Mouse (Mus musculus) spleen, adult 12 weeks (tissue): Measurements from ENCODE around the gene Clnk.
"Not testable (repeated sequence)": the region's sequence is repeated elsewhere in the genome, so short reads cannot be mapped to it uniquely, and the experiment has no call there.

ENCODE experiments used
- DNase-seq: peaks from one replicate; pipeline ENCODE4 v3.0.0; 2022; ENCODE audit warnings: low spot score

Gene Clnk

GRCm38 (mm10) chr5:38876622-38877021 lies at the start of gene Clnk:
Clnk (minus strand) TSS chr5:38876812.
- DNase-seq = no peak

- no peak for DNase-seq
Measured at GRCm38 (mm10) chr5:38905271-38905670, 28.7 kb upstream of the Clnk start.

GRCm38 (mm10) chr5:38904528-38905044 lies 28.0 kb upstream of the Clnk start:
- DNase-seq = no peak

GRCm38 (mm10) chr5:38902889-38903288 lies 26.3 kb upstream of the Clnk start:
- no peak for DNase-seq

- no peak for DNase-seq
Measured at GRCm38 (mm10) chr5:38899051-38899450, 22.4 kb upstream of the Clnk start.

- no peak for DNase-seq
Measured at GRCm38 (mm10) chr5:38888646-38889045, 12.0 kb upstream of the Clnk start.

GRCm38 (mm10) chr5:38886623-38887275 lies 10.1 kb upstream of the Clnk start:
- DNase-seq = no peak

- not testable (repeated sequence) for DNase-seq
Measured at GRCm38 (mm10) chr5:38882635-38883034, 6.0 kb upstream of the Clnk start.

- DNase-seq = no peak
Measured at GRCm38 (mm10) chr5:38881728-38882620, 5.4 kb upstream of the Clnk start.

- DNase-seq = no peak
Measured at GRCm38 (mm10) chr5:38881416-38881727, 4.8 kb upstream of the Clnk start.

- DNase-seq = no peak
Measured at GRCm38 (mm10) chr5:38879989-38880706, 3.5 kb upstream of the Clnk start.

- no peak for DNase-seq
Measured at GRCm38 (mm10) chr5:38875403-38875802, 1.2 kb downstream of the Clnk start.

GRCm38 (mm10) chr5:38874931-38875330 lies 1.7 kb downstream of the Clnk start:
- no peak for DNase-seq

- DNase-seq = no peak
Measured at GRCm38 (mm10) chr5:38872906-38873305, 3.7 kb downstream of the Clnk start.

GRCm38 (mm10) chr5:38871591-38871990 lies 5.0 kb downstream of the Clnk start:
- DNase-seq = no peak

- no peak for DNase-seq
Measured at GRCm38 (mm10) chr5:38870485-38870884, 6.1 kb downstream of the Clnk start.

- DNase-seq = no peak
Measured at GRCm38 (mm10) chr5:38869976-38870375, 6.6 kb downstream of the Clnk start.

GRCm38 (mm10) chr5:38864624-38865023 lies 12.0 kb downstream of the Clnk start:
- no peak for DNase-seq

GRCm38 (mm10) chr5:38863029-38863428 lies 13.6 kb downstream of the Clnk start:
- DNase-seq = no peak

GRCm38 (mm10) chr5:38862288-38862985 lies 14.2 kb downstream of the Clnk start:
- no peak for DNase-seq

- no peak for DNase-seq
Measured at GRCm38 (mm10) chr5:38858015-38858721, 18.4 kb downstream of the Clnk start.
